In the genomic region with DNA sequence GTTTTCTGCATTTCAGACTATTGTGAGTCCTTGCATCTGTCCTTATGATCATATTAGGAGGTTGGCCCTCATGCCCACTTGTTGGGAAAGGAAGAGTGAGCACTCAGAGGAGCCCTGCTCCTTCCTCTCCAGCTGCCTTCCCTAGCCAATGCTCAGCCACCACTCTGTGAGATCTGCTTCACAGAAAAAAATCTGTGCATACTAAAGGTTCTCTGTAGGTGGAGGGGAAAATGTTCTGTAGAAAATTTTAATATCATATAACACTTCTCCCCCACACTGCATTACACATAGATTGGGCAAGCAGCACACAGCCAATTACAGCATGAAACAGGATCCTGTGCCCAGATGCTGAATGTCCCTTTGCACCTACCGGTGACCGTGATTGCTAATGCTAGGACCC, we compare ENCODE assay signal across 24 mouse cellular contexts.
DNase-seq lines count a peak whose midpoint lies in the region; ATAC-seq and TF ChIP-seq lines count a peak whose summit lies in the region.
"Had no signal": no experiment of that assay in that cellular context is flagged by ENCODE, and none has a peak within 500 bp of the region (broad histone marks: within the 10 kb centered on the region; RNA-seq: fewer than 3 reads in every experiment).

No protein-coding gene starts in this region.

- H3K36me3 ChIP-seq in embryonic facial prominence, embryonic 11.5 days (replicated peaks; ENCODE audit: control insufficient read depth, insufficient read depth, low read depth, low read length) = no peaks in the 10 kb centered on the region
- no peaks in the 10 kb centered on the region for H3K36me3 ChIP-seq in embryonic facial prominence, embryonic 10.5 days (replicated peaks)
- no peaks in the 10 kb centered on the region for H3K36me3 ChIP-seq in lung, embryonic 14.5 days (ENCODE audit: insufficient read depth)
- H3K36me3 ChIP-seq in forebrain, embryonic 15.5 days = no peaks in the 10 kb centered on the region
- H3K36me3 ChIP-seq in stomach, postnatal 0 days (ENCODE audit: control insufficient read depth, insufficient read depth, low read length) = no peaks in the 10 kb centered on the region
- H3K36me3 ChIP-seq: heart, embryonic 15.5 days; hindbrain, embryonic 13.5 days; kidney, embryonic 15.5 days; limb, embryonic 15.5 days; lung, embryonic 15.5 days; midbrain, embryonic 10.5 days; neural tube, embryonic 15.5 days had no signal

- H3K4me2 ChIP-seq in embryonic facial prominence, embryonic 11.5 days (ENCODE audit: low read depth, low read length) = no peak overlapping the region
- no peak overlapping the region for H3K4me2 ChIP-seq in lung, embryonic 14.5 days
- H3K4me2 ChIP-seq in forebrain, embryonic 15.5 days (replicated peaks) = no peak overlapping the region
- H3K4me2 ChIP-seq in stomach, postnatal 0 days (replicated peaks; ENCODE audit: low read depth) = no peak overlapping the region
- H3K4me2 ChIP-seq: heart, embryonic 15.5 days; hindbrain, embryonic 13.5 days; kidney, embryonic 15.5 days; limb, embryonic 15.5 days; lung, embryonic 15.5 days; neural tube, embryonic 15.5 days had no signal

- TF ChIP-seq EP300 in stomach, postnatal 0 days (optimal IDR thresholded peaks at IDR 0.05) = no peak

- H3K4me1 ChIP-seq in embryonic facial prominence, embryonic 11.5 days (ENCODE audit: control insufficient read depth, insufficient read depth, low read length) = no peaks in the 10 kb centered on the region
- H3K4me1 ChIP-seq in embryonic facial prominence, embryonic 10.5 days = peaks cover 14% of the 10 kb centered on the region
- H3K4me1 ChIP-seq in lung, embryonic 14.5 days (ENCODE audit: insufficient read depth) = no peaks in the 10 kb centered on the region
- H3K4me1 ChIP-seq in forebrain, embryonic 15.5 days = no peaks in the 10 kb centered on the region
- no peaks in the 10 kb centered on the region for H3K4me1 ChIP-seq in stomach, postnatal 0 days (replicated peaks; ENCODE audit: control insufficient read depth, insufficient read depth)
- H3K4me1 ChIP-seq: heart, embryonic 15.5 days; hindbrain, embryonic 13.5 days; limb, embryonic 15.5 days; lung, embryonic 15.5 days; midbrain, embryonic 10.5 days; neural tube, embryonic 15.5 days had no signal

- WGBS in embryonic facial prominence, embryonic 11.5 days = 60% methylated on average over 2 of the region's 2 CpGs
- WGBS in embryonic facial prominence, embryonic 10.5 days = 61% methylated on average over 2 of the region's 2 CpGs
- WGBS in lung, embryonic 14.5 days = 59% methylated on average over 2 of the region's 2 CpGs
- WGBS in forebrain, embryonic 15.5 days = 97% methylated on average over 2 of the region's 2 CpGs
- 94% methylated on average over 2 of the region's 2 CpGs for WGBS in stomach, postnatal 0 days

- no peak overlapping the region for H3K4me3 ChIP-seq in embryonic facial prominence, embryonic 11.5 days (ENCODE audit: low read depth, low read length)
- no peak overlapping the region for H3K4me3 ChIP-seq in embryonic facial prominence, embryonic 10.5 days
- H3K4me3 ChIP-seq in lung, embryonic 14.5 days (ENCODE audit: low read depth, low read length) = no peak overlapping the region
- H3K4me3 ChIP-seq in forebrain, embryonic 15.5 days = no peak overlapping the region
- H3K4me3 ChIP-seq in stomach, postnatal 0 days (ENCODE audit: low read depth, low read length) = no peak overlapping the region
- H3K4me3 ChIP-seq: gastrocnemius, adult 2 months; heart, embryonic 15.5 days; hindbrain, embryonic 13.5 days; kidney, embryonic 15.5 days; limb, embryonic 15.5 days; lung, embryonic 15.5 days; midbrain, embryonic 10.5 days; neural tube, embryonic 15.5 days had no signal

- ATAC-seq in embryonic facial prominence, embryonic 11.5 days (replicated peaks; ENCODE audit: insufficient number of reproducible peaks, low FRiP score, low TSS enrichment, low read depth) = 0 out of 2 replicates have a peak, but pooled peaks have one; percentile 39
- peak; percentile 16; the same call in 1 of the 2 replicates for ATAC-seq in lung, embryonic 14.5 days (ENCODE audit: insufficient read depth)
- ATAC-seq in forebrain, embryonic 15.5 days (replicated peaks) = no peak
- ATAC-seq in stomach, postnatal 0 days (ENCODE audit: low FRiP score, low TSS enrichment) = no peak
- ATAC-seq: forebrain, embryonic 16.5 days had no signal

- no peak overlapping the region for H3K27ac ChIP-seq in embryonic facial prominence, embryonic 11.5 days (replicated peaks; ENCODE audit: low read depth, low read length)
- H3K27ac ChIP-seq in embryonic facial prominence, embryonic 10.5 days (replicated peaks) = no peak overlapping the region
- H3K27ac ChIP-seq in lung, embryonic 14.5 days (ENCODE audit: low read depth) = no peak overlapping the region
- no peak overlapping the region for H3K27ac ChIP-seq in forebrain, embryonic 15.5 days (replicated peaks)
- no peak overlapping the region for H3K27ac ChIP-seq in stomach, postnatal 0 days (replicated peaks)
- H3K27ac ChIP-seq: gastrocnemius, adult 2 months; heart, embryonic 15.5 days; hindbrain, embryonic 13.5 days; kidney, embryonic 15.5 days; limb, embryonic 15.5 days; liver, embryonic 14.5 days; lung, embryonic 15.5 days; midbrain, embryonic 10.5 days; neural tube, embryonic 15.5 days had no signal

- no peak for DNase-seq in embryonic facial prominence, embryonic 11.5 days (ENCODE audit: low spot score)
- DNase-seq in embryonic facial prominence, embryonic 10.5 days (ENCODE audit: low spot score) = no peak
- no peak for DNase-seq in lung, embryonic 14.5 days
- no peak for DNase-seq in lung, postnatal 10 days
- DNase-seq in 3T3-L1 (ENCODE audit: low read depth, low spot score) = peak; percentile 8
- DNase-seq in left cerebral cortex, adult 9 months (ENCODE audit: low spot score in 2 of 2) = peak; percentile 31 to 47
- DNase-seq in stomach, postnatal 0 days (ENCODE audit: low spot score) = no peak
- DNase-seq: adrenal gland, postnatal 36 days; cerebellum, adult 11-12 months; gastrocnemius, adult 2 months; heart, postnatal 36 days; kidney, adult 11 months; right cerebral cortex, postnatal 25 days; thymus, adult 18-20 months had no signal

- no peaks in the 10 kb centered on the region for H3K27me3 ChIP-seq in embryonic facial prominence, embryonic 11.5 days (ENCODE audit: control insufficient read depth, insufficient read depth, low read length)
- H3K27me3 ChIP-seq in embryonic facial prominence, embryonic 10.5 days (replicated peaks; ENCODE audit: low read depth, poor library complexity, severe bottlenecking) = no peaks in the 10 kb centered on the region
- no peaks in the 10 kb centered on the region for H3K27me3 ChIP-seq in lung, embryonic 14.5 days (ENCODE audit: insufficient read depth, low read length)
- H3K27me3 ChIP-seq in forebrain, embryonic 15.5 days = no peaks in the 10 kb centered on the region
- no peaks in the 10 kb centered on the region for H3K27me3 ChIP-seq in stomach, postnatal 0 days (ENCODE audit: control insufficient read depth, insufficient read depth, low read length)
- H3K27me3 ChIP-seq: heart, embryonic 15.5 days; hindbrain, embryonic 13.5 days; kidney, embryonic 15.5 days; limb, embryonic 15.5 days; lung, embryonic 15.5 days had no signal

- no peak for TF ChIP-seq CTCF in lung, embryonic 14.5 days (IDR thresholded peaks at IDR 0.05; ENCODE audit: low read depth)
- TF ChIP-seq CTCF in stomach, postnatal 0 days (IDR thresholded peaks at IDR 0.05; ENCODE audit: low read depth) = no peak

- no peak overlapping the region for H3K9ac ChIP-seq in embryonic facial prominence, embryonic 11.5 days (replicated peaks; ENCODE audit: low read length)
- no peak overlapping the region for H3K9ac ChIP-seq in lung, embryonic 14.5 days
- H3K9ac ChIP-seq in forebrain, embryonic 15.5 days (replicated peaks) = no peak overlapping the region
- H3K9ac ChIP-seq in stomach, postnatal 0 days (ENCODE audit: low read length) = no peak overlapping the region
- H3K9ac ChIP-seq: heart, embryonic 15.5 days; hindbrain, embryonic 13.5 days; kidney, embryonic 15.5 days; limb, embryonic 15.5 days; liver, embryonic 14.5 days; lung, embryonic 15.5 days; neural tube, embryonic 15.5 days had no signal

- H3K9me3 ChIP-seq in embryonic facial prominence, embryonic 11.5 days (replicated peaks; ENCODE audit: control insufficient read depth, low read length) = no peaks in the 10 kb centered on the region
- H3K9me3 ChIP-seq in embryonic facial prominence, embryonic 10.5 days = no peaks in the 10 kb centered on the region
- H3K9me3 ChIP-seq in lung, embryonic 14.5 days (ENCODE audit: low read depth, low read length) = no peaks in the 10 kb centered on the region; the same call in 1 of the 2 replicates
- H3K9me3 ChIP-seq in forebrain, embryonic 15.5 days = no peaks in the 10 kb centered on the region
- no peaks in the 10 kb centered on the region for H3K9me3 ChIP-seq in stomach, postnatal 0 days (ENCODE audit: control insufficient read depth, low read length)
- H3K9me3 ChIP-seq: heart, embryonic 15.5 days; hindbrain, embryonic 13.5 days; kidney, embryonic 15.5 days; limb, embryonic 15.5 days; lung, embryonic 15.5 days; midbrain, embryonic 10.5 days; neural tube, embryonic 15.5 days had no signal

Comparison
In these comparisons a context has a peak if more than half of its experiments do, and no peak if none do; other contexts are left out.
1. ATAC-seq: peak in embryonic facial prominence, embryonic 11.5 days (single experiment) and lung, embryonic 14.5 days (single experiment); none in forebrain, embryonic 15.5 days (single experiment) and stomach, postnatal 0 days (single experiment).
2. DNase-seq: peak in 3T3-L1 (single experiment) and left cerebral cortex, adult 9 months (2 of 2); none in embryonic facial prominence, embryonic 11.5 days (single experiment), embryonic facial prominence, embryonic 10.5 days (single experiment), lung, embryonic 14.5 days (single experiment), lung, postnatal 10 days (single experiment) and stomach, postnatal 0 days (single experiment).